Mouse (Mus musculus) MEL (cell line): ENCODE measurements around the gene Rnasek.

ENCODE experiments used
- CHD1 ChIP-seq: IDR thresholded peaks from 2 replicates; pipeline ENCODE4 v1.6.1; 2012; ENCODE audit warnings: low read depth, mild to moderate bottlenecking, inconsistent platforms, low read length, improper control_type of control experiment
- CTCF ChIP-seq, 3 experiments: IDR thresholded peaks in 2 of 3; conservative IDR thresholded peaks in 1 of 3; 2 replicates each; pipeline ENCODE4 v1.5.1; 2011 to 2012; ENCODE audit warnings: low read length in 3 of 3, low read depth in 2 of 3, mild to moderate bottlenecking in 2 of 3, improper control_type of control experiment in 1 of 3, inconsistent platforms in 1 of 3, mixed read lengths in 1 of 3, moderate library complexity in 1 of 3; ENCODE audit not compliant: control insufficient read depth in 1 of 3, insufficient read depth in 1 of 3, poor library complexity in 1 of 3, severe bottlenecking in 1 of 3
- EP300 ChIP-seq, 2 experiments: IDR thresholded peaks; 2 replicates each; pipeline ENCODE4 v1.6.1; 2011; ENCODE audit warnings: improper control_type of control experiment in 2 of 2, low read length in 2 of 2, low read depth in 1 of 2, mild to moderate bottlenecking in 1 of 2
- JUND ChIP-seq: IDR thresholded peaks from 2 replicates; pipeline ENCODE4 v1.6.1; 2011; ENCODE audit warnings: low read depth, mild to moderate bottlenecking, improper control_type of control experiment, low read length
- MAFK ChIP-seq: IDR thresholded peaks from 2 replicates; pipeline ENCODE4 v1.6.1; 2011; ENCODE audit warnings: low read depth, mild to moderate bottlenecking, low read length, improper control_type of control experiment, borderline replicate concordance
- MEF2A ChIP-seq: IDR thresholded peaks from 2 replicates; pipeline ENCODE4 v1.6.1; 2014; ENCODE audit warnings: low read depth, mild to moderate bottlenecking, inconsistent platforms, low read length, improper control_type of control experiment; ENCODE audit not compliant: poor library complexity, insufficient replicate concordance, severe bottlenecking; ENCODE audit errors: extremely low read depth
- POLR2AphosphoS5 ChIP-seq: IDR thresholded peaks from 2 replicates; pipeline ENCODE4 v1.6.1; 2012; ENCODE audit warnings: low read depth, borderline replicate concordance, mild to moderate bottlenecking, inconsistent platforms, low read length, moderate library complexity, mixed read lengths
- RCOR1 ChIP-seq: IDR thresholded peaks from 2 replicates; pipeline ENCODE4 v1.6.1; 2012; ENCODE audit warnings: low read depth, mild to moderate bottlenecking, inconsistent platforms, low read length, improper control_type of control experiment
- SMC3 ChIP-seq: IDR thresholded peaks from 2 replicates; pipeline ENCODE4 v1.6.1; 2011; ENCODE audit warnings: low read depth, low read length, improper control_type of control experiment
- TAL1 ChIP-seq: IDR thresholded peaks from 2 replicates; pipeline ENCODE4 v1.6.1; 2012; ENCODE audit warnings: mild to moderate bottlenecking, inconsistent platforms, low read length, moderate library complexity, mixed read lengths
- ZMIZ1 ChIP-seq: IDR thresholded peaks from 2 replicates; pipeline ENCODE4 v1.6.1; 2012; ENCODE audit warnings: low read depth, mild to moderate bottlenecking, inconsistent platforms, low read length, improper control_type of control experiment, moderate library complexity

GRCm38 (mm10) chr11:70284757-70285156 is 45.1 kb upstream of the Rnasek start:
- TF ChIP-seq CHD1, result no peak
- no peak for TF ChIP-seq CTCF (IDR thresholded peaks at IDR 0.05 in 2 of 3, conservative IDR thresholded peaks at IDR 0.05 in 1 of 3; ENCODE audit: control insufficient read depth in 1 of 3, insufficient read depth in 1 of 3, low read depth in 2 of 3, low read length in 3 of 3, poor library complexity in 1 of 3, severe bottlenecking in 1 of 3)
- TF ChIP-seq MAFK, result no peak
- TF ChIP-seq EP300 (IDR thresholded peaks at IDR 0.05; ENCODE audit: low read depth in 1 of 2, low read length in 2 of 2), result no peak
- no peak for TF ChIP-seq ZMIZ1
- TF ChIP-seq JUND, result no peak
- TF ChIP-seq MEF2A, result no peak
- no peak for TF ChIP-seq POLR2AphosphoS5
- TF ChIP-seq RCOR1, result no peak
- TF ChIP-seq TAL1, result no peak
- no peak for TF ChIP-seq SMC3
